Mouse (Mus musculus): ENCODE data around the gene Akap12. TPM values are rescaled to one million over a fixed set of nuclear protein-coding genes. Genes with fewer than 3 reads are reported as not detected.

Gene Akap12
- polyA plus RNA-seq, 1 experiment from 2014 or later: 58.9 TPM

DNA sequence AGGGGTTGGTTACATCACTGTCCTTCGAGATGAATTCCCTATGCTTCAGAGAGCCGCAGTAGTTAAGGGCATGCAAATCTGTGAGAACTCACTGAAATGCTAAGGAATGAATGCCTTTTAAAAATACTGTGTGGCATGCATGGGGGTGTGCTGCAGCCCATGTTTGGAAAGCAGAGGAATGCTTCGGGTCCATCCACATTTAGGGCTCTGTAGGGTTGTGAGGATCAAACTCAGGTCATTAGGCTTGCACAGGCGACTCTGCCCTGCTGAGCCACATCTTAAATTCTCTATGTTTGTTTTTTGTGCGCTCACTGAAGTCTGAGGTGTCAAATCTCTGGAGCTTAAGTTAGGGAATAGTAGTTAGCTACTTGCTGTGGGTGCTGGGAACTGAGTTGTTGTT, 124.9 kb downstream of the Akap12 start:
- TF ChIP-seq CTCF (IDR thresholded peaks at IDR 0.05; ENCODE audit: low read depth): no peak
- no peak for DNase-seq
- Histone ChIP-seq H3K9me3 (ENCODE audit: low read depth, low read length) (no peaks in the 10 kb centered on the region), H3K4me2 (no peak overlapping the region; the same call in 1 of the 2 replicates), H3K4me1 (ENCODE audit: insufficient read depth) (peaks cover 9% of the 10 kb centered on the region), H3K27me3 (ENCODE audit: insufficient read depth, low read length) (no peaks in the 10 kb centered on the region), H3K4me3 (ENCODE audit: low read depth, low read length) (no peak overlapping the region), H3K27ac (ENCODE audit: low read depth) (no peak overlapping the region), H3K36me3 (ENCODE audit: insufficient read depth) (peaks cover 28% of the 10 kb centered on the region), H3K9ac (no peak overlapping the region)
- ATAC-seq (ENCODE audit: insufficient read depth): no peak
- WGBS: 54% methylated on average over 5 of the region's 5 CpGs

DNA sequence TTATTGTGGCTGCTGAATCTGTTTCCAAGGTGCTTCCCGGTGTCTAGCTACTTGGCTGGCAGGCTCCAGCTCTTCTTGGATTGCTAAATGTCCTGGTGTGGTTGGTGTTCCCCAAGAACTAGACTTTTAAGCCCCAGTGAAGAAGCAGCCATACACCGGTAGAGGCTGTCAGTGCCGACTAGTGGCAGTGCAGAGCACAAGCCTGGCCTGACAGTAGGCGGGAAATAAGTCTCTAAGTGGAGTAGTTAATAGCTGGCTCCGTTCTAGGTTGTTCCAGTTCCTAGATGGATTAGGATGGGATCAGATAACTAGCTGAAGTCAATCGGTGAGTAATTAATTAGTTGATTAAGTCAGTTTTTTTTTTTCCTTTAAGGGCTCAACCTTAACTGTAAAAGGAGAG, 125.7 kb downstream of the Akap12 start:
- Histone ChIP-seq H3K4me2 (no peak overlapping the region), H3K27me3 (ENCODE audit: insufficient read depth, low read length) (no peaks in the 10 kb centered on the region), H3K9me3 (ENCODE audit: low read depth, low read length) (no peaks in the 10 kb centered on the region), H3K4me3 (ENCODE audit: low read depth, low read length) (no peak overlapping the region), H3K4me1 (ENCODE audit: insufficient read depth) (peaks cover 9% of the 10 kb centered on the region), H3K27ac (ENCODE audit: low read depth) (no peak overlapping the region), H3K9ac (no peak overlapping the region), H3K36me3 (ENCODE audit: insufficient read depth) (peaks cover 32% of the 10 kb centered on the region)
- DNase-seq: peak; percentile 64
- peak; percentile 67 for TF ChIP-seq CTCF (IDR thresholded peaks at IDR 0.05; ENCODE audit: low read depth)
- ATAC-seq (ENCODE audit: insufficient read depth): no peak
- 38% methylated on average over 6 of the region's 6 CpGs for WGBS

DNA sequence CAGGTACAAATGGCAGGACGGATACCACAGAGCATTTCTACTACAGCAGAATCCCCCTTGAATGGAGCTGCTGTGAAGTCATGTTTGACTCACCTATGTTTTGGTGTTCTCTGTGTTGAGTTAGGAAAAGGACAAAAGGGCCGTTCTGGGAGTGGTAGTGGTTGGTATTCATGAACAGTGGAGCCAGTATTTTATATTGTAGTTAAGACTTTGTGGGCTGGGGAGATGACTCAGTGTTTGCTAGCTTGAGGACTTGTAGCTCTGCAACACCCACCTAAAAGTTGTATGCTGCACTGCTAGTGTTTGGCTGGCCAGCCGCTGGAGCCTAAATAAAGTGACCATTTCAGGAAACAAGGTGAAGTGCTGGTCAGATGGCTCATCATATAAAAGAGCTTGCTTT, 129.1 kb downstream of the Akap12 start:
- no peak for TF ChIP-seq CTCF (IDR thresholded peaks at IDR 0.05; ENCODE audit: low read depth)
- peaks cover 52% of the 10 kb centered on the region for H3K36me3 ChIP-seq (ENCODE audit: insufficient read depth)
- DNase-seq (no peak), ATAC-seq (ENCODE audit: insufficient read depth) (no peak)
- H3K4me3 ChIP-seq (ENCODE audit: low read depth, low read length): no peak overlapping the region
- H3K27me3 ChIP-seq (ENCODE audit: insufficient read depth, low read length): no peaks in the 10 kb centered on the region
- no peaks in the 10 kb centered on the region for H3K9me3 ChIP-seq (ENCODE audit: low read depth, low read length)
- H3K27ac ChIP-seq (ENCODE audit: low read depth): no peak overlapping the region
- WGBS: 80% methylated on average over 3 of the region's 3 CpGs
- no peaks in the 10 kb centered on the region for H3K4me1 ChIP-seq (ENCODE audit: insufficient read depth)
- no peak overlapping the region for H3K9ac ChIP-seq
- H3K4me2 ChIP-seq: no peak overlapping the region

DNA sequence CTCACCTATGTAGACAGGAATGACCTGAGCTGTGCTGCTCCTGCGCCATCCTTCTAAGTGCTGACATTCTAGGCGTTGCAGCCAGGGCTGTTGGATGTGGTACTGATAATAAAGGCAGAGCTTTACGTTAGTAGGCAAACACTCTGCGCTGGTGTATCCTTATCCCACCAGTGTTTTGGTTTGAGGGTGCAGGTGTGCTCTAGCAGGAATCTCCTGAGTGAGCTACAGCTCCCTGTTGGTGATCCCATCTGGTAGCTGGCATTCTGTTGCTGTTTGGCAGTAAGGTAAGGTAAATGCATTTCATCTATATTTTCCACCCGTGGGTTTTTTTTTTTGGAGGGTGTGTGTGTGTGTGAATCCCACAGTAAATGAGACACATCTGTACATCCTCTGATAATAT, 131.9 kb downstream of the Akap12 start:
- DNase-seq (no peak), ATAC-seq (ENCODE audit: insufficient read depth) (no peak)
- WGBS: 76% methylated on average over 5 of the region's 5 CpGs
- Histone ChIP-seq H3K4me1 (ENCODE audit: insufficient read depth) (no peaks in the 10 kb centered on the region), H3K4me2 (no peak overlapping the region), H3K4me3 (ENCODE audit: low read depth, low read length) (no peak overlapping the region), H3K27ac (ENCODE audit: low read depth) (no peak overlapping the region), H3K36me3 (ENCODE audit: insufficient read depth) (peaks cover 60% of the 10 kb centered on the region), H3K9me3 (ENCODE audit: low read depth, low read length) (no peaks in the 10 kb centered on the region), H3K9ac (no peak overlapping the region), H3K27me3 (ENCODE audit: insufficient read depth, low read length) (no peaks in the 10 kb centered on the region)
- TF ChIP-seq CTCF (IDR thresholded peaks at IDR 0.05; ENCODE audit: low read depth): no peak

DNA sequence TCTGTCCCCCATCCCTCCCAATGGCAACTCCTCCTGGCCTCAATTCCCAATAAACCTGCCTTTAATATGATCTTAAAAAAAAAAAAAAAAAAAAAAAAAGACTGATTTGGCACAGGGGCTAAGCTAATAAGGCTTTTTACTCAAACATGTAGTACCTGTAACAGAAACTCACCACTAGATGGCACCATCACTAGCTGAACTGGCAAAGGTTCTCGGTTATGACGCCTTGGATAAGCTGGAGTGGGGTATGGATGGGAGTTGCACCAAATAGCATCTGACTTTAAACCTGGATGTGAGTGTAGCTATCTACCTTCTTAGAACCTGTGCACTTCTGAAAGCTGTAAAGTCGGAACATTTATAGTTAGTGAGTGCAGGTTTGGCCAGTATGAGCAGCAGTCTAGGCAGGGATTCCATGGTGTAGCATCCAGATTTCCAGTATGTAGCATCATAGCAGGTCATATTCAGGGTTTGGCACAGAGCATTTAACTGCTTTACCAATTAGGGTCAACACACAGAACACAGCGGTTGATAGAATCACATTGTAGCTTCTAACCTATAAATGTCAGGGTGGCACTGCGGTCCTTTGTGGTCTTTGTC, 138.8 kb downstream of the Akap12 start:
- TF ChIP-seq CTCF (IDR thresholded peaks at IDR 0.05; ENCODE audit: low read depth): peak; percentile 81
- DNase-seq (peak; percentile 90), ATAC-seq (ENCODE audit: insufficient read depth) (peak; percentile 23; the same call in 1 of the 2 replicates)
- WGBS: 55% methylated on average over 5 of the region's 5 CpGs
- Histone ChIP-seq H3K27me3 (ENCODE audit: insufficient read depth, low read length) (no peaks in the 10 kb centered on the region), H3K4me3 (ENCODE audit: low read depth, low read length) (no peak overlapping the region), H3K9me3 (ENCODE audit: low read depth, low read length) (no peaks in the 10 kb centered on the region), H3K27ac (ENCODE audit: low read depth) (no peak overlapping the region), H3K4me1 (ENCODE audit: insufficient read depth) (no peaks in the 10 kb centered on the region), H3K4me2 (no peak overlapping the region), H3K36me3 (ENCODE audit: insufficient read depth) (peaks cover 57% of the 10 kb centered on the region), H3K9ac (no peak overlapping the region; the same call in 1 of the 2 replicates)

DNA sequence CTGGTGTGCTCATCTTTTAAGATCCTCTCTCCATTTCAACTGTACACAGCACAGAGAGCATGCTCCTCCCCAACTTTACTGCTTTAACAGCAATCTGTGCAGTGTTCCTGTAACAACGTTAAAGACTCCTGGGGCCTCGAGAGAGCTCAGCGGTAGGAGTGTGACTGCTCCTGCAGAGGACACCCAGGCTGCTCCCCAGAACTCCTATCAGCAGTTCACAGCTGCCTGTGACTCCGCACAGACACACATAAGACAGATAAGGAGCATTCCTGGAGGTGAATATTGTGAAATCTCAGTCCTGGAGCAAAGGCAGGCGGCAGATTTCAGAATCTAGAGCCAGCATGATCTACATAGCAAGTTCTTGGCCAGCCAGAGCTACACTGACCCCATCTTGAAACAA, 139.3 kb downstream of the Akap12 start:
- Histone ChIP-seq H3K9me3 (ENCODE audit: low read depth, low read length) (no peaks in the 10 kb centered on the region), H3K27me3 (ENCODE audit: insufficient read depth, low read length) (no peaks in the 10 kb centered on the region), H3K9ac (no peak overlapping the region; the same call in 1 of the 2 replicates), H3K36me3 (ENCODE audit: insufficient read depth) (peaks cover 62% of the 10 kb centered on the region), H3K27ac (ENCODE audit: low read depth) (no peak overlapping the region), H3K4me2 (no peak overlapping the region), H3K4me3 (ENCODE audit: low read depth, low read length) (no peak overlapping the region), H3K4me1 (ENCODE audit: insufficient read depth) (no peaks in the 10 kb centered on the region)
- ATAC-seq (ENCODE audit: insufficient read depth) (peak; percentile 50), DNase-seq (peak; percentile 21)
- no peak for TF ChIP-seq CTCF (IDR thresholded peaks at IDR 0.05; ENCODE audit: low read depth)
- 63% methylated on average over 5 of the region's 5 CpGs for WGBS

DNA sequence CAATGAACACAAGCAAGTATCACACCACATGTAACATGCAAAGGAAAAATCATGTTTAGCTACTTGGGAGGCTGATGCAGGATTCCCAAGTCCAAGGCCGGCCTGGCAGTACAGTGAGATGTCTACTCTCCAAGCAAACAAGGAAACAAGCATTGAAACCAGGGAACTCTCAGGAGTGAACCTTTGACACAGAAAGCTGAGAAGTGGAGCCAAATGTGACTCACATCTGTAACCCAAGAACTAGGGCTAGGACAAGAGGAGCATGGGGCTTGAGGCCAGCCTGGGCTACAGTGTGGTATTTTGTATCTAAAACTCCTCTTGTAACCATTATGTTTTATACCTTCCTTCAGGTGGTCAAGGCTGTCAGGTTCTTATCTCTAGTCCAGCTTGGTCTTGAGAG, 141.0 kb downstream of the Akap12 start:
- Histone ChIP-seq H3K36me3 (ENCODE audit: insufficient read depth) (peaks cover 74% of the 10 kb centered on the region), H3K4me1 (ENCODE audit: insufficient read depth) (no peaks in the 10 kb centered on the region), H3K4me2 (no peak overlapping the region), H3K27ac (ENCODE audit: low read depth) (no peak overlapping the region), H3K9ac (no peak overlapping the region), H3K27me3 (ENCODE audit: insufficient read depth, low read length) (no peaks in the 10 kb centered on the region), H3K9me3 (ENCODE audit: low read depth, low read length) (no peaks in the 10 kb centered on the region), H3K4me3 (ENCODE audit: low read depth, low read length) (no peak overlapping the region)
- ATAC-seq (ENCODE audit: insufficient read depth): no peak
- DNase-seq: no peak
- whole genome bisulfite sequencing: 90% methylated on average over 1 of the region's 1 CpGs
- TF ChIP-seq CTCF (IDR thresholded peaks at IDR 0.05; ENCODE audit: low read depth): no peak

Other genes with a start within 250 kb of the Akap12 start
- 17.3 and 18.1 TPM in 2 replicates for gene Zbtb2, start 121.7 kb downstream of the Akap12 start, polyA plus RNA-seq (2014; fragmentation: Nextera tagmentation; extraction: Ambion mirVana)
- 46.0 and 46.3 TPM in 2 replicates for gene Rmnd1, start 166.0 kb downstream of the Akap12 start, polyA plus RNA-seq (2014; fragmentation: Nextera tagmentation; extraction: Ambion mirVana)
- 20.7 and 21.1 TPM in 2 replicates for gene Armt1, start 166.1 kb downstream of the Akap12 start, polyA plus RNA-seq (2014; fragmentation: Nextera tagmentation; extraction: Ambion mirVana)
- gene Ccdc170, start 216.1 kb downstream of the Akap12 start, polyA plus RNA-seq (2014; fragmentation: Nextera tagmentation; extraction: Ambion mirVana): 0.12 TPM in 2 replicates

All from lung, embryonic 14.5 days (tissue).